Mouse (Mus musculus) layer of hippocampus, adult 9-11 months (tissue): ENCODE data around the gene Slc22a23.

Experiments used
- DNase-seq: peaks from one replicate; pipeline ENCODE4 v3.0.0; 2022

The Slc22a23 gene

GRCm38 (mm10) chr13:34157596-34158157, 187.3 kb downstream of the Slc22a23 start:
- no peak for DNase-seq

GRCm38 (mm10) chr13:34156840-34157185, 188.2 kb downstream of the Slc22a23 start:
- DNase-seq: peak; percentile 49

DNA sequence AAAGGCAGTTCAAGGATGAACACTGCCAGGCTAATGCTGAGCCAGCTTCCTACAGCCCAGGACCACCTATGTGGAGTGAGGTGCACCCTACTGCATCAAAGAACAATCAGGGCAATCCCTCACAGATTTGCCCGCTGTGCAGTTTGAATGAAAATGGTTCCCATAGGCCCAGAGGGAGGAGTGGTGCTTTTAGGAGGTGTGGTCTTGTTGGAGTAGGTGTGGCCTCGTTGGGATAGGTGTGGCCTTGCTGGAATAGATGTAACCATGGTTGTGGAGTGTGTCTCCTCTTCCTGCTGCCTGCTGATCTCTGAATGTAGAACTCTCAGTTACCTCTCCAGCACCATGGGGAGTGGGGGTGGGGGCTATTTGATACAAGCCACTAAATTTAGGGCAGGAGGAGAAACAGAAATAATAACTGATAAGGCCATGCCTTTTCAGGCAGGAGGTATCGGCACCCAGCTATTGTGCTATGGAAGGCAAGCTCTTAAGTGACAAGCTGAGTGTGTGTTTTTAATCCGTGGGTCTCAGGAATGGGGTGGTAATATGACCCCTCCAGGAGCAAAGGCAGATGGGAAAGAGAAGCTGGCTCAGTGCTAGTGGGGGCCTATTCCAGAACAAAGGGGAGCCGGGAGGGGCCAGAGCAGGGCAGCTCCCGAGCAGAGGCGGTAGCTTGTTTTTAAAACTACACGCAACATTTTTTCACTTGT, 188.7 kb downstream of the Slc22a23 start:
- no peak for DNase-seq

- peak; percentile 65 for DNase-seq
Measured at GRCm38 (mm10) chr13:34154931-34155272, 190.1 kb downstream of the Slc22a23 start.

DNA sequence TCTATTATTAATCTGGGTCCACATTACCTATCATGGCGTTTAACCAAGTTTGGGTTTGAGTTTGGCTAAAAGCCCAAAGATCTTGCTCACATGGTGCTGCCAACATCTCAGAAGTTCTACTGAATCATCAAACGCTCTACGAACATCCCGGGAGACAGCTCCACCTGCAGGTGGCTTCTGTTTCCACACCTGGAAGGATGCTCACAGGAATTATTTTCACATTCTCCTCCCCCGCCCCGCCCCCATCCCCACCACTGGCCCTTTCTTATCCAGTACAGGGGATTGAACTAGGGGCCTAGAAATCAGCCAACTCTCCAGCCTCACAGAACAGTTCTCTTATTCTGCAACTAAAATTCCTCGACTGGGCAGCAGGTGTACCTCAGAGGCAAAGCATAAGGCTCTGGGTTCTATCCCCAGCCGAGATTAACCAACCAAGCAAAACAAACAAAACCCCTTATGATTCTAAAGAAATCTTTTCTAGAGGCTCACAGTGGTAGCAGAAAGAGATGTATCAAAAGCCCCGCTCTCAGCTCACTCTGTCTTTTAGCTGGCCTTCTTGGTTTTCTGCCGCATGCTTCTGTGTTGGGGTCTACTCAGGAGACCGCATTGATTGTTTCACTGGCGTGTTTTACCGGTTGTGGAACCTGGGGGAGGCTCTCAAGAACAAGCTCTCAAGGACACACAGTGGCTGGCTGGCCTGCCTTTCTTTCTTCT, 190.6 kb downstream of the Slc22a23 start:
- DNase-seq: peak; percentile 68

DNA sequence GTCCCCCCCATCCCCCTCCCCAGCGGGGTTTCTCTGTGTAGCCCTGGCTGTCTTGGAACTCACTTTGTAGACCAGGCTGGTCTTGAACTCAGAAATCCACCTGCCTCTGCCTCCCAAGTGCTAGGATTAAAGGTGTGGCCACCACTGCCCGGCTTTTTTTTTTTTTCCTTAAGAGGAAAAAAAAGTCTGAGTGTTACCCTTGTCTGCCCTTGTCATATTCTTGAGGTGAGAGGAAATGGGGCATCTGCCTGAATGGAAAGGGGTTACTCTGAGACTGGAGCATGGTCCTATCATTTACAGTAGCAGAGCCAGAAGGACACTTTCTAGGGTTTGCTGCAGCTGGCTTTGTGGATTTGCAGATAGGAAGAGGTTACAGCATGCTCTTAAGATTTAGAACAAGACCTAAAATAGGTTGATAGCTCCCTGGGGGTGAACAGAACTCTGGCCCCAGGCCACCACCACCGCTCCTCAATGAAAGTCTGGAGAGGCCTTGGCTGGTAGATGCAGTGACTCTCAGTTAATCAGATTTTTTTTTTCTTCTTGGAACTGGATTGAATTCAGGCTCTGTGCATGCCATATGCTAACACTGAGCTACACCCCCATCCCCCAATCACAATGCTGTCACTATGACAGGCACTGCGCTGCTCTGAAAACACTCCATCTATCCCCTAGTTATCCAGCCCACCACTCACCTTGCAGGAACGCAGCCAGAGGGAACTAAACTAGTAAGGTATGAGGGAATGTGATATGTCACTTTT, 191.5 kb downstream of the Slc22a23 start:
- peak; percentile 65 for DNase-seq

DNA sequence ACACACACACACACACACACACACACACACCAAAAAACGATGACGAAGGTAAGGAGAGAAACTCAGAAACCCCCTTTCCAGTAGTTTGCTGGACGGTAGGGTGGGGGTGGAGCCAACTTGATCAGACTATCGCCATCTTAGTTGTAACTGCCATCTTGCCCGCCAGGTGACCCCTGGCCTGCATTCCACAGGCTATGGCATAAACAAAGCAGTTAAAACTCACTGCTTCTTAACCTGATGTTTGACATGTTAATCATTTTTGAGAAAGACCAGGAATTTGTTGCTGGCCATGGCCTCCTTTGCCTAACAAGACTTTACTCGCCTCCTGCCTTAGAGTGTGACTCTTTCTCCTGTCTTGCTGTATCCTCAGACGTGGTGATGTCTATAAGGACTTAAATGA, 192.3 kb downstream of the Slc22a23 start:
- DNase-seq: peak; percentile 1

DNA sequence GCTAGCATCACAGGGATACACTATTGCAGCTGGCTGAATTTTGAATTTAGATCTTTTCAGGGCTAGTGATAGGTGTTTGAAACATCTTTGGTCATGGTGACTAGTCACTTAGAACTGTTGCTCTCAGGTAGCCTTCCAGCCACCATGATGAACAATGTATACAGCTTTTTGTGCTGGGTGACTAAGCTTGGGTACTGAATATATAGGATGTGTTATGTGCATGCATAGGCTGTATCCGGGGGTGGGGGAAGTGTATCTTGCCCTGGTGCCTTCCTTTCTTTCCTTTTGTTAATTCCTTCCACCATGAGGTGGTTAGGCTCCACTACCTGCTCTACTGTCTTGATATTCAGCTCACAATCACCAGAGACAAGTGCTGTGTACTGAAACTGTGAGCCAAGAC, 193.6 kb downstream of the Slc22a23 start:
- no peak for DNase-seq

GRCm38 (mm10) chr13:34150271-34151027, 194.5 kb downstream of the Slc22a23 start:
- peak; percentile 82 for DNase-seq

DNA sequence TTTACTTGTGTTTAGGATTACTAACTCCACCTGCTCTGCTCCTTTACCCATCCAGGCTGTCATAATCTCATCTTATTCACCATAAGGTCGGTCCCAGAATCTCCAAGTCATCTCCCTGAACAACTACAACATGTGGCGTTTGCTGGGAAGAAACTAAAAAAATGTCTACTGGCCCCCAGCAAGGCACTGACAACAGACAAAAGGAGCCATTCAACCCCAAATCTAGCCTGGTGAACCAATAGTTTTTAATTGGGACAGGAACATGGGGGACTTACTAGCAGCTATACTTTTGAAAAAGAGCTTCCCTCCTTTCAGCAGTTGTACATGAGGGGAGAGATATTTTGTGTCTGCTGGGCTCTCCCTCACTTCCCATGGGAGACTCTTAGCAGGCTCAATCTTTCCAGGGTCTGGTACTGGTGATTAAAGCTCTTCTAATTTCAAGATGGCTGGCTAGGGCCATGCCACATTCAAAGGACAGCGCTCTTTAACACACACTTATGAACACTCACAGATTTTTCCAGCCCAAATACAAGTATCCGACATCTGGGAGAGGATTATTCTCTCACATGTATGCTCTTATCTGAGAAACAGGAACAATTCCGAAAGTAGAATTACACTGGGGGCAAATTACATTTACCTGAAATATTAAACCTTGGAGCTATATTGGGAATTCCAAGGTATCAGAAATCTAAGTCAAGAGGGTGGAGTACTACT, 195.4 kb downstream of the Slc22a23 start:
- no peak for DNase-seq

GRCm38 (mm10) chr13:34148767-34149392, 196.1 kb downstream of the Slc22a23 start:
- peak; percentile 88 for DNase-seq

GRCm38 (mm10) chr13:34148181-34148580, 196.8 kb downstream of the Slc22a23 start:
- no peak for DNase-seq

- DNase-seq: no peak
Measured at GRCm38 (mm10) chr13:34146916-34147315, 198.1 kb downstream of the Slc22a23 start.

- DNase-seq: no peak
Measured at GRCm38 (mm10) chr13:34143389-34143788, 201.6 kb downstream of the Slc22a23 start.

GRCm38 (mm10) chr13:34136605-34137004, 208.4 kb downstream of the Slc22a23 start:
- peak; percentile 88 for DNase-seq

GRCm38 (mm10) chr13:34134276-34134675, 210.7 kb downstream of the Slc22a23 start:
- DNase-seq: peak; percentile 88

- no peak for DNase-seq
Measured at GRCm38 (mm10) chr13:34133326-34134071, 211.5 kb downstream of the Slc22a23 start.

DNA sequence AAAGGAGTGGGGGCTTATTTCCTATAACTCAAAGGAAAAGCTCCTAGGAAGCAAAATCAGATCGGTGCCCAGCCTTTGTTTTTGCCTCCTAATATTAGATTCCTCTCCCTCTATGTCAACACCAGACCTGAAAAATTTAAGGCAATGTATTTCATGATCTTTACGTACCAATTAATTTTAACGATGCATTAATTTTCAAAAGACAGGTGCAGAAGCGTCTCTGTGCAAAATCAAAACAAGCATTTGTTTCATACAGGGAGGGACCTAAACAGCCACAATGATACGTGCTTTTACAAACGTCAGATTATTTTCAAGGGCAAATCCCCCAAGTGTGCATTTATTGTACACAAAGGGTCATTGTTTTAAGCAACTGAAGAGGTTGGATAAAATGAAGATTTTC, 212.1 kb downstream of the Slc22a23 start:
- no peak for DNase-seq

DNA sequence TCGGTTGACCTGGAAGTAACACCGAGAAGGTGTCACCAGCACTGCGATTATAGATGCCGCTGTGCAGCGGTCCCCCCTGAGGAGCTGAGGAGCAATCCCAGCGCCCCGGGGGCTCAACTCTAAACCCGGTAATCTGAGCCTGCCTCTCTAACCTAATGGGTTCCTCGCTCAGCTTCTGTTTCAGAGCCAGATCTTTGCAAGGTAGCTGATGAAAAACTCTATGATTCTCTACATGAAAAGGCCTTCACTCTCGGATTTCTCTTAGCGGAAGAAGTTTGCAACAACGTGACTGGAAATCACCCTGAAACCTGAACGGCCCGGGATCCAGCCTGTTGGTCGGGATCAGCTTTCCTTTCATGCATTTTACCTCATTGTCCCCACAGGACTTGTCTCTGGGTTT, 212.7 kb downstream of the Slc22a23 start:
- DNase-seq: no peak

- peak; percentile 73 for DNase-seq
Measured at GRCm38 (mm10) chr13:34131708-34132060, 213.3 kb downstream of the Slc22a23 start.
